Mouse (Mus musculus) retina, postnatal 1 day (tissue): ENCODE measurements around the gene Clic4.
"Not testable (repeated sequence)": the region's sequence is repeated elsewhere in the genome, so short reads cannot be mapped to it uniquely, and the experiment has no call there.

Experiments
- DNase-seq: peaks from one replicate; pipeline ENCODE4 v3.0.0-alpha.2; 2012

Gene Clic4

GRCm38 (mm10) chr4:135291841-135292240, 19.2 kb upstream of the Clic4 start:
- DNase-seq = no peak

GRCm38 (mm10) chr4:135291199-135291598, 18.6 kb upstream of the Clic4 start:
- no peak for DNase-seq

DNA sequence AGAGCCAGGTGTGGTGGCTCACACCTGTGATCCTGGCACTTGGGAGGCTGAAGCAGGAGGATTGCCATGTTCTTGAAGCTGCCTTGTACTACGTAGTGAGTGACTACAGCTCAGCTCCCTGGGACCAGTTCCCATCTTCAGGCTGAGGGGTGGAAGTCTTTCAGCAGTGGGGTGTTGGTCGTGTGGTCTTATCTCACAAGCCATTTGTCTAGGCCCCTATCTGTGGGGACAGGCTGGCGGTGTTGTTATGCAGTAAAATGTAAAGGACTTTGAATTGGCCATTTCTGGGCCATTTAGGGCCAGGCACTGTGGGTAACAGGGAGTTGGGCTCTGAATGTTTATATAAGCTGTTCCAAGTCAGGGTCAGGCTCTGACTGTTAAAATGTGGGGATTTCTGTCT, 15.4 kb upstream of the Clic4 start:
- DNase-seq = no peak

- DNase-seq = peak; percentile 65
Observed at GRCm38 (mm10) chr4:135286833-135287395, 14.3 kb upstream of the Clic4 start.

DNA sequence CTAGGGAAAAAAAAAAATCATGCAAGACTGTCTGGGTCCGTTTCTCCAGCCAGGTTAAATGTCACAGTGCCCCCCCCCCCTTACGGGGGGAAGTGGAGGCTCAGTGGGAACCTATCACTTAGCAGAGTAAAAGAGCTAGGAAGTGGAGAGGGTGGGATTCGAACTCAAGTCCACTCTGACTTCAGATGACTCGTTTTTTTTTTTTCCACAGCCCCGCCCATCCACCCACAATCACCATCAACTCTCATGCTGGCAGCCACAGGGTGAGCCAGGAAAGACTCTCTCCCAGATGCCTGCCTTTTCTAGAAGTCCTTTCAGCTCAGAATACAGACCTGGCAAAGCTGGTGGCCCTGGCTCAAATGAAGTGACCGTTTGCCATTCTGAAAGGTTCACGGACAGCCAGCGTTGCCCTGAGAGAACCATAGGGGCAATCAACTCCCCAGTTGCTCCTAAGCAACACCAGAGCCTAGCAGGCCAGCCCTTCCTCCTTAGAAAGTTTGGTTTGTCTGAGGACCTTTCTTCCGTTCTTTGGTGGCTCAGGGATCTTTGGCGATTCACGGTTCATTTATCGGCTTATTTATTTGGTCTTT, 13.5 kb upstream of the Clic4 start:
- DNase-seq = no peak

DNA sequence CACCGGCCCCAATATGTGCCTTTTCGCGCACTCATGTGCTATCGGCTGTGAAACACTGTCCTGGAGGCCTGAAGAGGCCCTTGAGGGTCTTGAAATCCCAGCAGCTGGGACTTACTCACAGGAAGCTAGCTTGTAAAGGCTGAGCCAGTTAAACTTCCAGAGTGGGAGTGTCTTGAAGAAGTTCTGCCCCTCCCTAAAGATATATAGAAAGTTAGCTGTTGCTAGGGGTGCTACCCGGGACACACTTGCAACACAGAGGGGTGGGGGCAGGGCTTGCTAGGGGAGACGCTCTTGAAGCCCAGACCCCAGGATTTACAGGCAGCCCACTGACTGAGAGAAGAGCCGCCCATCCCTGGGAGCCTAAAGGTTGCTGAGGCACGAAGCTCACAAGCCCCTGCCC, 12.8 kb upstream of the Clic4 start:
- DNase-seq = no peak

DNA sequence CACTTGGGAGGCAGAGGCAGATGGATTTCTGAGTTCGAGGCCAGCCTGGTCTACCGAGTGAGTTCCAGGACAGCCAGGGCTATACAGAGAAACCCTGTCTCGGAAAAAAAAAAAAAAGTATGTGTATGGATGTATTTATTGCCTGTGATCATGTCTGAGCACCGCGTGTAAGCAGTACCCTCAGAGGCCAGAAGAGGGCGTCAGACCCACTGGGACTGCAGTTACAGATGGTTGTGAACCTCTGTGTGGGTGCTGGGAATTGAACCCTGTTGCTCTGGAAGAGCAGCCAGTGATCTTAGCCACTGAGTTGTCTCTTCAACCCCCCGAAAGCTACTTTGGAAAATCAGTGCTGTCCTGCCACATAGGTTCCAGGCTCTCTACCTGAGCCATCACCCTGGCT, 11.3 kb upstream of the Clic4 start:
- DNase-seq = no peak

DNA sequence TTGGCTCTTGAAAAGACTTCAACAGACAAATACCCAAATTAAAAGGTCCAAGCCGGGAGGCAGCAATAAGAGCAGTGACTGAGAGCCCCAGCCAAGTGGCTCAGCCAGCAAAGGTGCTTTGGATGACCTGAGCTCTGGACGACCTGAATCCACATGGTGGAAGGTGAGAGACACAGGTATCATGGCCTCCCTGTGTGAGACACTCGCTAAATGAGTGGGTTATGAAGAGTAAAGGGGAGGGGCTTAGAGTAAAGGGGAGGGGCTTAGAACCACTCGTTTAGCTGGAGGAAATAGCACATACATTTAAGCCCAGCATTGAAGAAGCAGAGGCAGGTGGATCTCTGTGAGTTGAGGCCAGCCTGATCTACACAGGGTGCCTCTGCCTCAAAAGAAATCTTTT, 10.8 kb upstream of the Clic4 start:
- no peak for DNase-seq

GRCm38 (mm10) chr4:135282651-135283290, 10.2 kb upstream of the Clic4 start:
- no peak for DNase-seq

DNA sequence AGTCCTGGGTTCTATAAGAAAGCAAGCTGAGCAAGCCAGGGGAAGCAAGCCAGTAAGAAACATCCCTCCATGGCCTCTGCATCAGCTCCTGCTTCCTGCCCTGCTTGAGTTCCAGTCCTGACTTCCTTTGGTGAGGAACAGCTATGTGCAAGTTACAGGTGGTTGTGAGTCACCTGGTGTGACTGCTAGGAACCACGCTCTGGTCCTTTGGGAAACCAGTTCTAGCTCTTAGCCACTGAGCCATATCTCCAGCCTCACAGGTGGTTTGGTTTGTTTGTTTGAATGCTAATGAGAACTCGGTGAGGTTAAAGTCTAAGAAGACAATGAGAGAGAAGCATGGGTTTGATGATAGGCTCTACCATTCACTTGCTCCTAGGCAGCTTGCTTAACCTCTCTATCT, 7.4 kb upstream of the Clic4 start:
- DNase-seq = not testable (repeated sequence)

DNA sequence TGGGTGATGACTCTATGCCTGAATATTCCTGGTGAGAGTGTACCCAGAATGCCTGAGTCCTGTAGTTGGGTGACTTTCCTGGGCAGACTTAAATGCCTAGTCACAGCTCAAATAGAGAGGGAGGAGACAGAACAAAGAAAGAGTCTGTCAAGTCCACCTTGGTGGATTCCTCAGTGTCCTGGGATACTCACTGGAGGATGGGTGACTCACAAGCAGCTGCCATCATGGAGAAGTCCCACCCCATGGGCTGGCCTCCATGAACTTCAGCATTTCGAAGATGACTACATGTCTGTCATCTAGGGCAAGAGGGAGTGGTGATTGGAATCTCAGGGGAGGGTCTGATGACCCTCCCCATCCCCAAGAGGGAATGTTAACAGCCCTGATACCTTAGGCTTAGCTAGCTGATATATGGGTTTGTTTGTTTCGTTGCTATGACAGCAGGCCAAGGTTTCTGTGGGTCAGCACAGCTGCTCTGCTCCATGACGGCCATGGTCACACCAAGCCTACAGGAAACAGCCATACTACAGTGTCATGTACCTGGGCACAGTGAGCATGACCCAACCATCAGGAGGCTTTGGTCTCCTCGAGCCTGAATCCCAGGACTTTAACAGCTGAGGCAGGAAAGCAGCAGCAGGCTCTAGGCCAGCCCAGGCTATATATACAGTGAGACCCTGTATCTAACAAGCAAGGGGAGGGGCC, 4.2 kb upstream of the Clic4 start:
- DNase-seq = no peak

DNA sequence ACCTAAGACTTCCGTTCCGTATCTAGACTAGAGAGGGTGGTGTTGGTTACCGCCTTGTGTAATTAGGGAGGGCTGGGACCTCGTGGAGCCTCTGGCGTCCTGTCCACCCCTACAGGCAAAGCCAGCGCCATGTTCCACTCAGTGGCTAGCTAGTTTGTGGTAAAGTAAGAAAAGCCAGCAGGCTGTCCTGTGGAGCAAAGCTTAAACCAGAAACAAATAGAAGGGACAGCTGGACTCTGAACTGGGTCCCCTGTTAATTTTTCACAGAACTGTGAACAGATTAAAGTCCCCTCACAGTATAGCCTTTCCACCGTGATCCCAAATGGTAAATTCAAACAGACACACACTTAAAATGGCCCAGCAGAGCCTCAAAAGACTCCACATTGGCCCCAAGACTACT, 2.1 kb upstream of the Clic4 start:
- no peak for DNase-seq

GRCm38 (mm10) chr4:135273307-135273682, 681 bp upstream of the Clic4 start:
- no peak for DNase-seq

GRCm38 (mm10) chr4:135271881-135272616, 565 bp downstream of the Clic4 start:
- peak; percentile 62 for DNase-seq

DNA sequence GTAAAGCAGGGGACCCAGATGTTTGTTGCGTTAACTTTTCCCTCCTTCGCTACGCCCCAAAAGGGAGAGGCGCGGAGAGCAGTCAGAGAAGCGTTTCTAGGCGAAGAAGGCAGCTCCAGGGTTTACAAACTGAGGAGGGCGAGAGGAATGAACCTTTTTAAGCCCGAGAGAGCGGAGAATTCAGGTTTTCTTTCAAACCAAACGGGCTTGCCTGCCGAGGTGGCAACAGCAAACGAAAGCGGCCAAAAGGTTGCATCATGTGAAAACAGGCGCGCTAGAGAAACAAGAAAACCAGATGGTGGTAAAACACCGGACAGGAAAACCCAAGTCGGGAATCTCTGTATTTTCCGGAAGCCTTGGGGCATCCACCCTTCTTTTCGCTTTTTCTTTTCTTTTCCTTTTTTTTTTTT, 1.2 kb downstream of the Clic4 start:
- no peak for DNase-seq

DNA sequence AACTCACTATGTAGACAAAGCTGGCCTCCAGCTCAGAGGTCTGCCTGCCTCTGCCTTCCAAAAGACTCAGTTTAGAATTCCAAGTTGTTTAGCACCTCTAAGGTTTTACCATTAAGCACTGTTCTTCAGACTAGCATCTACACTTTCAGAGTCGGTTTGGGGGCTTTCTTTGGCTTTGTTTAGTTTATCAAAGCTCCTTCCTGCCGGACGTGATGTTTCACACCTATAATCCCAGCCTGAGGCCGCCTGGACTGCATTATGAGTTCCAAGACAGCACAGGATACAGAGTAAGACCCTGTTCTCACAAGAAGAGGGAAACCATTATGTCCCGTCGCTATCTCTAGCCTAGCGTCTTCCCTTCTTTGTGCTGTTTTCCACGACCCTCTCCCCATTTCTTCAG, 2.1 kb downstream of the Clic4 start:
- DNase-seq = no peak

GRCm38 (mm10) chr4:135269656-135270341, 2.8 kb downstream of the Clic4 start:
- no peak for DNase-seq

GRCm38 (mm10) chr4:135267521-135267920, 5.1 kb downstream of the Clic4 start:
- DNase-seq = no peak

GRCm38 (mm10) chr4:135266987-135267386, 5.6 kb downstream of the Clic4 start:
- DNase-seq = no peak

- no peak for DNase-seq
Observed at GRCm38 (mm10) chr4:135260434-135260833, 12.2 kb downstream of the Clic4 start.

DNA sequence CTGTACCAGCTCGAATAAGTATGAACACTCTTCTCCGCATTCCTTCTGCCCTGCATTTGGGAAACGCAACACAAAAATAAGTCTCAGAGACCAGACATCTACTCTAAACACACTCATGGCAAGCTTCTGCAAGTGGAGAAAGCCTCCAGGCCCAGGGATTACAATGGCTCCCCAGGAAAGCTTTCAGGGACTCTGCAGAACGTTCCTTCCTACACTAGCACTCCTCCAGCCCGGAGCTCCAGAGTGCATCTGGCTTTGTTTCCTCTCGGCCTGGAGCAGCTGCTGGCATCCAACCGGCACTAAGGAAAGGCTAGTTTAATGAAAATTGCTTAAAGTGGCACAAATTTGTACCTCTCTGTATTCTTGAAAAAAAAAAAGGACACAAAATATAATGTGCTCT, 14.1 kb downstream of the Clic4 start:
- peak; percentile 48 for DNase-seq

DNA sequence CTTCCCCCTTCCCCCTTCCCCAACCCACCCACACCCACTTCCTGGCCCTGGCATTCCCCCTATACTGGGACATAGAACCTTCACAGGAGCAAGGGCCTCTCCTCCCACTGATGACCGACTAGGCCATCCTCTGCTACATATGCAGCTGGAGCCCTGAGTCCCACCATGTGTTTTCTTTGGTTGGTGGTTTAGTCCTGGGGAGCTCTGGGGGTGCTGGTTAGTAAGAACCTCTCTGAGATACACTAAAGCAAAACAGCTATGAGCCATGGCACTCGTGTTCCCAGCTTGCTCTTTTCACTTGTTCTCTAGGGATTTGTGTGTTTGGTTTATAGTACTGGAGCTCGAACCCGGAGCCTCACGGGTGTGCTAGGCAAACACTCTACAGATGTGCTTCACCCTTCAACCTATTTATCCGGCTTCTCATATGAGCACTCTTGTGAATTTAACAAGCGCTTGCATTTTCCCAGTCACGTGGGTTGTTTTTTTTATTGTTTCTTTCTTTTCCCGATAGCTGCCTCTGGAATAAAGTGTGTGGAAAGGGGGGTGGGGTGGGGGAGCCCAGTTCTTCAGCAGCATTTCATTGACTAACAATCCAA, 14.6 kb downstream of the Clic4 start:
- no peak for DNase-seq
